Mouse (Mus musculus) megakaryocyte, embryonic 14.5 days (primary cell): ENCODE data around the gene Ovca2.

Experiments
- FLI1 ChIP-seq: IDR thresholded peaks from 2 replicates; pipeline ENCODE4 v1.6.1; 2012; ENCODE audit warnings: low read length, inconsistent platforms, mixed read lengths
- GATA1 ChIP-seq: IDR thresholded peaks from 3 replicates; pipeline ENCODE4 v1.6.1; 2012; ENCODE audit warnings: mixed read lengths, low read length, inconsistent platforms, borderline replicate concordance

DNA sequence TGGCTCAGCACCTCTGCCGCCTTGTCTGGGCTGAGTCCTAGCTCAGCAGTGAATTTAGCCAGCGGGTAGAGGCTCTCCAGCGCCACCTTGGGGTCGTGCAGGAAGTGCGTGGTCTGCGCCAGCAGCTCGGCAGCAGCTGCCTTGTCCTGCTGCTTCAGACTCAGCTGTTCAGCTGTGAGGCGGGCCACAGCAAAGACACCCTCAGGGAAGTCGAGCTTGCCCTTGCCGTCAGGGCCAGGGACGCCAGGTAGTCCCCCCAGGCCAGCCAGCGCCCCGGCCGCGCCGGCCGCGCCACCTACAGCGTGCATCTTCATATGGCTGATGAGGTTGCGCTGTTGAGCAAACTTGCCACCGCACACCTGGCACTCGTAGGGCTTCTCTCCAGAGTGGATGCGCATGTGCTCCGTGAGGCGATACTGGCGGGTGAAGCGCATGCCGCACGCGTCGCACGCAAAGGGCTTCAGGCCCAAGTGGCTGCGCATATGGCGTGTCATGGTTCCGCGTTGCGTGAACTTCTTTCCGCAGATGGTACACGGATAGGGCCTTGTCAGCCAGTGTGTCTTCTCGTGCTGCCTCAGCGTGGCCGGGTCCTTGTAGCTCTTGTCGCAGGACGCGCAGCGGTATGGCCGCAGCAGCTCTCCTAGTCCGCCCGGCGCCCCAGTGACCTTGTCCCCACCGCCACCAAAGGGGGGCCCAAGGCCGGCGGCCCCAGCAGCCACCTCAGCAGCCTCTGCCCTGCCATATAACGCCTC lies 13.0 kb downstream of the Ovca2 start:
- TF ChIP-seq FLI1 (no peak), GATA1 (no peak)
